Comparison of ENCODE assay signal across 16 mouse cellular contexts in the genomic region with DNA sequence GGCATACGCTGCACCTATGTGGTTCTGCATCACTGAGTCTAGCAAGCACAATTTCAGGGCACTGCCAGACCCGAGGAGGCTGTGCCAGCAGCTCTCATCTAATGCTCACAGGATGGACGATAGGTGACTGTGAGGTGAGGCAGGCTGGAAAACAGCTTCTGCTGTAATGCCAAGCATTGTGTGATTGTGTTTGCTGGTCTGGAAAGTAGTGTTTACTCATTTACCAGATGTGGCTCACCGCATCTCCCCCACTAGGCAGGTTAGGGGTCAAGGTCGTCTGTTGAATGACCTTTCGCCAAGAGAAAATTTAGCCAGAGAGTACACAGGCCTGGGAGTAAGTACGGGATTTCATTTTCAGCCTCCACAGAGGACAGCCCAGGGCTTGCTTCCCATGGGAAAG.
DNase-seq lines count a peak whose midpoint lies in the region; ATAC-seq and TF ChIP-seq lines count a peak whose summit lies in the region.
"Had no signal": no experiment of that assay in that cellular context is flagged by ENCODE, and none has a peak within 500 bp of the region (broad histone marks: within the 10 kb centered on the region; RNA-seq: fewer than 3 reads in every experiment).

No protein-coding gene starts in this region.

- H3K9ac ChIP-seq in liver, postnatal 0 days (replicated peaks): no peak overlapping the region
- no peak overlapping the region for H3K9ac ChIP-seq in lung, postnatal 0 days (replicated peaks; ENCODE audit: low read depth)
- H3K9ac ChIP-seq: forebrain, postnatal 0 days; hindbrain, embryonic 13.5 days; midbrain, embryonic 13.5 days had no signal

- peak; percentile 58 for ATAC-seq in liver, postnatal 0 days
- no peak for ATAC-seq in lung, postnatal 0 days
- ATAC-seq: forebrain, postnatal 0 days; inflammation-experienced regulatory T-cells, adult 6 months; midbrain, embryonic 13.5 days had no signal

- no peak for TF ChIP-seq CTCF in liver, postnatal 0 days (IDR thresholded peaks at IDR 0.05; ENCODE audit: low read depth)
- no peak for TF ChIP-seq CTCF in lung, postnatal 0 days (IDR thresholded peaks at IDR 0.05)

- no peaks in the 10 kb centered on the region for H3K4me1 ChIP-seq in liver, postnatal 0 days (ENCODE audit: insufficient read depth)
- no peaks in the 10 kb centered on the region for H3K4me1 ChIP-seq in lung, postnatal 0 days (ENCODE audit: insufficient read depth, low read depth, low read length)
- H3K4me1 ChIP-seq: hindbrain, embryonic 13.5 days; midbrain, embryonic 13.5 days had no signal

- DNase-seq in liver, postnatal 0 days: peak; percentile 24
- no peak for DNase-seq in liver
- DNase-seq in kidney, adult 8-10 months: peak; percentile 52 to 71
- DNase-seq in kidney, postnatal 14 days: peak; percentile 40
- DNase-seq in lung, postnatal 0 days (ENCODE audit: low spot score): no peak
- no peak for DNase-seq in yolk sac, embryonic 10.5 days (ENCODE audit: low spot score)
- no peak for DNase-seq in spleen, adult 18-20 months
- DNase-seq: adrenal gland, postnatal 25 days; cerebellum, adult 8-10 months; forebrain, postnatal 0 days; lung, adult 2 months had no signal

- no peak for TF ChIP-seq EP300 in liver, postnatal 0 days (IDR thresholded peaks at IDR 0.05; ENCODE audit: low read depth)
- no peak for TF ChIP-seq EP300 in lung, postnatal 0 days (IDR thresholded peaks at IDR 0.05)

- H3K36me3 ChIP-seq in liver, postnatal 0 days (replicated peaks; ENCODE audit: insufficient read depth, low read length): no peaks in the 10 kb centered on the region
- no peaks in the 10 kb centered on the region for H3K36me3 ChIP-seq in lung, postnatal 0 days (ENCODE audit: insufficient read depth, low read length)
- H3K36me3 ChIP-seq: limb, embryonic 10.5 days had no signal

- H3K27me3 ChIP-seq in liver, postnatal 0 days (ENCODE audit: insufficient read depth, low read length): no peaks in the 10 kb centered on the region
- no peaks in the 10 kb centered on the region for H3K27me3 ChIP-seq in lung, postnatal 0 days (replicated peaks; ENCODE audit: insufficient read depth, low read length)
- H3K27me3 ChIP-seq: hindbrain, embryonic 13.5 days; midbrain, embryonic 13.5 days had no signal

- H3K27ac ChIP-seq in liver, postnatal 0 days (ENCODE audit: low read depth): no peak overlapping the region
- no peak overlapping the region for H3K27ac ChIP-seq in lung, postnatal 0 days (ENCODE audit: low read length)
- H3K27ac ChIP-seq: hindbrain, embryonic 13.5 days; limb, embryonic 10.5 days; midbrain, embryonic 13.5 days had no signal

- no peaks in the 10 kb centered on the region for H3K9me3 ChIP-seq in liver, postnatal 0 days (ENCODE audit: low read length)
- no peaks in the 10 kb centered on the region for H3K9me3 ChIP-seq in lung, postnatal 0 days (ENCODE audit: low read length)
- H3K9me3 ChIP-seq: hindbrain, embryonic 13.5 days; limb, embryonic 10.5 days; midbrain, embryonic 13.5 days had no signal

- H3K4me2 ChIP-seq in liver, postnatal 0 days (ENCODE audit: low read depth, low read length): no peak overlapping the region
- H3K4me2 ChIP-seq in lung, postnatal 0 days (replicated peaks; ENCODE audit: low read depth, low read length): no peak overlapping the region
- H3K4me2 ChIP-seq: hindbrain, embryonic 13.5 days; liver, embryonic 11.5 days; midbrain, embryonic 13.5 days had no signal

- WGBS in liver, postnatal 0 days (ENCODE audit: insufficient replicate concordance): 57% methylated on average over 7 of the region's 7 CpGs
- 67% methylated on average over 7 of the region's 7 CpGs for WGBS in lung, postnatal 0 days

- no peak overlapping the region for H3K4me3 ChIP-seq in liver, postnatal 0 days (ENCODE audit: low read depth, low read length)
- no peak overlapping the region for H3K4me3 ChIP-seq in lung, postnatal 0 days (ENCODE audit: low read depth, low read length)
- H3K4me3 ChIP-seq: hindbrain, embryonic 13.5 days; limb, embryonic 10.5 days; midbrain, embryonic 13.5 days had no signal

Comparison
In these comparisons a context has a peak if more than half of its experiments do, and no peak if none do; other contexts are left out.
1. DNase-seq: peak in liver, postnatal 0 days (single experiment), kidney, adult 8-10 months (2 of 2) and kidney, postnatal 14 days (single experiment); none in liver (single experiment), lung, postnatal 0 days (single experiment), yolk sac, embryonic 10.5 days (single experiment) and spleen, adult 18-20 months (0 of 2).